Comparison of ENCODE assay signal across 11 mouse cellular contexts in the genomic region with DNA sequence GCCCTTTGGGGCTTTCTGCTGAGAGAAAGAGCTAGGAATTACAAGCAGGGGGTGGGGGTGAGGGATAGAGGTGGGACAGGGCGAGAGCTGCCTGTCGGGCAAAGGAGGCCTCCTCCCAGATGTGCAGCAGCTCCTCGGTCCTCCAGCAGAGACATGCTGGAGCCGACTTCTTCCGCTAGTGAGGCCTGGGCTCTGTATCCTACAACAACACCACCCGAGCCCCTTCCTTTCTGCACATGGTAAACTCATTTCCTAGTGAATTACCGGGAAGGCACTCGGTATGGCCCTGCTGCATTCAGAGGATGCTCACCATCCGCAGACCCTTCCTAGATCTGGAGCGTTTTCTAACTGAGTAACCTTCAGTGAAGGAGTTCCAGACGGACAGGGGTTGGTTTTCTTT. TPM values are rescaled to one million over a fixed set of nuclear protein-coding genes. Genes with fewer than 3 reads are reported as not detected.
A peak's percentile ranks its signal among the peaks of the same experiment; 100 is the strongest.
DNase-seq lines count a peak whose midpoint lies in the region; ATAC-seq and TF ChIP-seq lines count a peak whose summit lies in the region.
"Had no signal": no experiment of that assay in that cellular context is flagged by ENCODE, and none has a peak within 500 bp of the region (broad histone marks: within the 10 kb centered on the region; RNA-seq: fewer than 3 reads in every experiment).

No protein-coding gene starts in this region.

- peak; percentile 27 for DNase-seq in hindbrain, embryonic 10.5 days (ENCODE audit: low spot score)
- no peak for DNase-seq in hindbrain, embryonic 11.5 days (ENCODE audit: low spot score)
- no peak for DNase-seq in hindbrain, postnatal 0 days (ENCODE audit: low spot score)
- DNase-seq in T-cell, adult 2 months (ENCODE audit: low spot score), result no peak
- DNase-seq: kidney, adult 11 months; layer of hippocampus, adult 9-11 months; lung, postnatal 36 days had no signal

- H3K36me3 ChIP-seq in hindbrain, embryonic 10.5 days, result peaks cover 14% of the 10 kb centered on the region; the same call in 1 of the 2 replicates
- H3K36me3 ChIP-seq in hindbrain, embryonic 11.5 days (ENCODE audit: control insufficient read depth, insufficient read depth, low read length), result no peaks in the 10 kb centered on the region
- no peaks in the 10 kb centered on the region for H3K36me3 ChIP-seq in embryonic facial prominence, embryonic 13.5 days
- no peaks in the 10 kb centered on the region for H3K36me3 ChIP-seq in hindbrain, postnatal 0 days (ENCODE audit: insufficient read depth, low read length)
- H3K36me3 ChIP-seq in neural tube, embryonic 14.5 days (ENCODE audit: control insufficient read depth, insufficient read depth, low read length), result peaks cover 6% of the 10 kb centered on the region; the same call in 1 of the 2 replicates

- H3K4me1 ChIP-seq in hindbrain, embryonic 10.5 days (replicated peaks), result peaks cover 88% of the 10 kb centered on the region
- peaks cover 21% of the 10 kb centered on the region for H3K4me1 ChIP-seq in hindbrain, embryonic 11.5 days (replicated peaks; ENCODE audit: control insufficient read depth, insufficient read depth, low read length)
- peaks cover 77% of the 10 kb centered on the region for H3K4me1 ChIP-seq in embryonic facial prominence, embryonic 13.5 days
- H3K4me1 ChIP-seq in hindbrain, postnatal 0 days (ENCODE audit: insufficient read depth, low read length), result peaks cover 8% of the 10 kb centered on the region; the same call in 1 of the 2 replicates
- peaks cover 64% of the 10 kb centered on the region for H3K4me1 ChIP-seq in neural tube, embryonic 14.5 days (ENCODE audit: control insufficient read depth, insufficient read depth, low read length)

- ATAC-seq in hindbrain, embryonic 11.5 days (ENCODE audit: low FRiP score), result no peak
- ATAC-seq in embryonic facial prominence, embryonic 13.5 days (ENCODE audit: insufficient number of reproducible peaks, insufficient read depth, low FRiP score, low TSS enrichment, low read depth), result no peak
- ATAC-seq in hindbrain, postnatal 0 days, result no peak
- ATAC-seq in neural tube, embryonic 14.5 days (ENCODE audit: low read depth), result no peak
- no peak for ATAC-seq in granulocyte monocyte progenitor cell, adult 5-6 weeks (replicated peaks; ENCODE audit: poor library complexity, severe bottlenecking)

- H3K4me2 ChIP-seq in hindbrain, embryonic 11.5 days (replicated peaks; ENCODE audit: low read depth, low read length), result no peak overlapping the region
- peak overlapping the region; percentile 54 for H3K4me2 ChIP-seq in embryonic facial prominence, embryonic 13.5 days
- peak overlapping the region; percentile 51; the same call in 1 of the 2 replicates for H3K4me2 ChIP-seq in hindbrain, postnatal 0 days (ENCODE audit: low read depth, low read length)
- H3K4me2 ChIP-seq in neural tube, embryonic 14.5 days (ENCODE audit: low read depth, low read length), result peak overlapping the region; percentile 63

- peaks cover 46% of the 10 kb centered on the region for H3K27me3 ChIP-seq in hindbrain, embryonic 10.5 days (ENCODE audit: insufficient read depth, poor library complexity, severe bottlenecking)
- H3K27me3 ChIP-seq in hindbrain, embryonic 11.5 days (ENCODE audit: control insufficient read depth, insufficient read depth, low read length), result no peaks in the 10 kb centered on the region; the same call in 1 of the 2 replicates
- peaks cover 79% of the 10 kb centered on the region for H3K27me3 ChIP-seq in embryonic facial prominence, embryonic 13.5 days
- H3K27me3 ChIP-seq in hindbrain, postnatal 0 days (ENCODE audit: insufficient read depth, low read length), result no peaks in the 10 kb centered on the region
- no peaks in the 10 kb centered on the region for H3K27me3 ChIP-seq in neural tube, embryonic 14.5 days (ENCODE audit: control insufficient read depth, insufficient read depth, low read length)

- no peak overlapping the region for H3K9ac ChIP-seq in hindbrain, embryonic 11.5 days (ENCODE audit: low read depth, low read length)
- H3K9ac ChIP-seq in embryonic facial prominence, embryonic 13.5 days, result no peak overlapping the region
- 0 out of 2 replicates have a peak overlapping the region, but pooled peaks have one; percentile 24 for H3K9ac ChIP-seq in hindbrain, postnatal 0 days (replicated peaks; ENCODE audit: low read length)
- peak overlapping the region; percentile 41 for H3K9ac ChIP-seq in neural tube, embryonic 14.5 days (replicated peaks; ENCODE audit: low read depth, low read length)

- WGBS in hindbrain, embryonic 10.5 days, result 50% methylated on average over 11 of the region's 11 CpGs
- 45% methylated on average over 11 of the region's 11 CpGs for WGBS in hindbrain, embryonic 11.5 days
- 11% methylated on average over 11 of the region's 11 CpGs for WGBS in embryonic facial prominence, embryonic 13.5 days
- whole genome bisulfite sequencing in hindbrain, postnatal 0 days, result 40% methylated on average over 11 of the region's 11 CpGs
- 53% methylated on average over 11 of the region's 11 CpGs for WGBS in neural tube, embryonic 14.5 days

- H3K9me3 ChIP-seq in hindbrain, embryonic 10.5 days, result no peaks in the 10 kb centered on the region
- no peaks in the 10 kb centered on the region for H3K9me3 ChIP-seq in hindbrain, embryonic 11.5 days (ENCODE audit: control insufficient read depth, low read length)
- no peaks in the 10 kb centered on the region for H3K9me3 ChIP-seq in embryonic facial prominence, embryonic 13.5 days
- H3K9me3 ChIP-seq in hindbrain, postnatal 0 days (ENCODE audit: low read length), result no peaks in the 10 kb centered on the region
- H3K9me3 ChIP-seq in neural tube, embryonic 14.5 days (ENCODE audit: control insufficient read depth, low read length), result no peaks in the 10 kb centered on the region

- H3K27ac ChIP-seq in hindbrain, embryonic 10.5 days, result peak overlapping the region; percentile 51
- H3K27ac ChIP-seq in hindbrain, embryonic 11.5 days (ENCODE audit: low read depth, low read length), result no peak overlapping the region
- H3K27ac ChIP-seq in embryonic facial prominence, embryonic 13.5 days, result 0 out of 2 replicates have a peak overlapping the region, but pooled peaks have one; percentile 2
- H3K27ac ChIP-seq in hindbrain, postnatal 0 days, result peak overlapping the region; percentile 45
- peak overlapping the region; percentile 72 for H3K27ac ChIP-seq in neural tube, embryonic 14.5 days (ENCODE audit: low read depth, low read length)

- no peak overlapping the region; the same call in 1 of the 2 replicates for H3K4me3 ChIP-seq in hindbrain, embryonic 10.5 days
- no peak overlapping the region for H3K4me3 ChIP-seq in hindbrain, embryonic 11.5 days (ENCODE audit: low read depth, low read length)
- 0 out of 2 replicates have a peak overlapping the region, but pooled peaks have one; percentile 1 for H3K4me3 ChIP-seq in embryonic facial prominence, embryonic 13.5 days
- no peak overlapping the region for H3K4me3 ChIP-seq in hindbrain, postnatal 0 days (ENCODE audit: low read length)
- peak overlapping the region; percentile 13; the same call in 1 of the 2 replicates for H3K4me3 ChIP-seq in neural tube, embryonic 14.5 days (ENCODE audit: low read depth, low read length)

- TF ChIP-seq CTCF in hindbrain, postnatal 0 days (IDR thresholded peaks at IDR 0.05; ENCODE audit: low read depth), result no peak

RNA-seq across cellular contexts. Expression of gene Ebf3, which starts 14.1 kb away (rescaled TPM):
- polyA plus RNA-seq in hindbrain, embryonic 10.5 days (2016; fragmentation: Nextera tagmentation; extraction: Ambion mirVana), result 5.7 and 7.4 TPM in 2 replicates
- 14.0 and 15.9 TPM in 2 replicates for polyA plus RNA-seq in hindbrain, embryonic 11.5 days (2014; fragmentation: Nextera tagmentation; extraction: Ambion mirVana)
- polyA plus RNA-seq in embryonic facial prominence, embryonic 13.5 days (2015; fragmentation: Nextera tagmentation; extraction: Ambion mirVana), result 8.6 and 11.6 TPM in 2 replicates
- total RNA-seq in hindbrain, postnatal 0 days (2014; rRNA removed), result 123 and 142 TPM in 2 replicates
- polyA plus RNA-seq in hindbrain, postnatal 0 days (2015; fragmentation: Nextera tagmentation; extraction: Ambion mirVana), result 11.5 and 13.0 TPM in 2 replicates
- 46.9 and 53.5 TPM in 2 replicates for polyA plus RNA-seq in neural tube, embryonic 14.5 days (2014; fragmentation: Nextera tagmentation; extraction: Ambion mirVana)
- total RNA-seq in granulocyte monocyte progenitor cell, adult 5-6 weeks (2014; fragmentation: Nextera tagmentation), result 0.56 TPM in 1 of 2 replicates, not detected in the other
- not detected in 2 replicates for total RNA-seq in granulocyte monocyte progenitor cell, adult 5-6 weeks (2017)
- polyA plus RNA-seq: liver, adult 2 months had no signal

Comparison
In these comparisons a context has a peak if more than half of its experiments do, and no peak if none do; other contexts are left out.
1. H3K9ac ChIP-seq: peak in hindbrain, postnatal 0 days (single experiment) and neural tube, embryonic 14.5 days (single experiment); none in hindbrain, embryonic 11.5 days (single experiment) and embryonic facial prominence, embryonic 13.5 days (single experiment).
2. H3K4me3 ChIP-seq: peak in embryonic facial prominence, embryonic 13.5 days (single experiment) and neural tube, embryonic 14.5 days (single experiment); none in hindbrain, embryonic 10.5 days (single experiment), hindbrain, embryonic 11.5 days (single experiment) and hindbrain, postnatal 0 days (single experiment).